Mouse (Mus musculus): ENCODE data around the gene Vps26a.

GRCm38 (mm10) chr10:62461321-62461720, 25.3 kb downstream of the Vps26a start:
- TF ChIP-seq CTCF (IDR thresholded peaks at IDR 0.05; ENCODE audit: borderline replicate concordance, insufficient read depth, low read length): no peak
- no peak for TF ChIP-seq POLR2A (IDR thresholded peaks at IDR 0.05; ENCODE audit: low read depth, low read length)
